In the genomic region with DNA sequence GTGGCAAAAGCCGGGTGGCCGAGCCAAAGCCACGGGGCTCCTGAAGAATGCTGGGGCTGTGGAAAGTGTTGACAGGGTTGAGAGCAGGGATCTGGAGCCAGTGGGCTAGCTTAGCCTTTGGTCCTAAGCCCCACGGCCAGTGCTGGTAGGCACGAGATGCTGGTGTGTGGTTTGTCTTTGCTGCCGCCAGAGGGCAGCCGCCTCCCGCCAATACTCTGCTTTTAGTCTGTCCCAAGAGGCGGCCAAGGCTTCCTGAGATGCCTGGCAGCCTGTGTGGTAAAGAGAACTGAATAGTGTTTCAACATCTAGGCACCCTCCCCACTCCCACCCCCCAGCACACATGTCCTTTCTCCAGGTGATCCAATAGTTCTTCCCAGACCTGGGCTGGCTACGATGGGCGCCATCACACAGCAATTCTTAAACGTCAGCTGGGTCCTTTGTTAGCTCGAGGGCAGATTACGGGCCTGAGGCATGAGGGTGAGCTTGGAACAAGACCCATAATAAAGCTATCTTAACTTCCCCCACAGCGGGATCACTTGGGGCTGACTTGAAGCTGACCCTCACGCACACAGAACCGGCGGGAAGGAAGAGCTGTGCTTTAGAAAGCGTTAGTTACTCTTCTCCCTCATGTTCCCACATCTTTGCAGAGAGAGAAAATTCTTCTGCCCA, we compare ENCODE assay signal across 8 mouse cellular contexts. TPM values are rescaled to one million over a fixed set of nuclear protein-coding genes. Genes with fewer than 3 reads are reported as not detected.
DNase-seq lines count a peak whose midpoint lies in the region; ATAC-seq and TF ChIP-seq lines count a peak whose summit lies in the region.

No protein-coding gene starts in this region.

- H3K9ac ChIP-seq in intestine, postnatal 0 days (ENCODE audit: low read depth, low read length) = no peak overlapping the region
- H3K9ac ChIP-seq in midbrain, postnatal 0 days (replicated peaks; ENCODE audit: low read length, poor library complexity, severe bottlenecking) = no peak overlapping the region

- no peak overlapping the region for H3K4me2 ChIP-seq in intestine, postnatal 0 days (replicated peaks; ENCODE audit: low read depth)
- no peak overlapping the region for H3K4me2 ChIP-seq in midbrain, postnatal 0 days (ENCODE audit: low read depth, low read length, poor library complexity, severe bottlenecking)

- no peak overlapping the region for H3K4me3 ChIP-seq in intestine, postnatal 0 days (ENCODE audit: low read depth, low read length)
- H3K4me3 ChIP-seq in limb, embryonic 10.5 days = no peak overlapping the region
- no peak overlapping the region for H3K4me3 ChIP-seq in midbrain, postnatal 0 days (ENCODE audit: low read depth, low read length)

- no peaks in the 10 kb centered on the region for H3K4me1 ChIP-seq in intestine, postnatal 0 days (replicated peaks; ENCODE audit: control insufficient read depth, insufficient read depth, low read length)
- peaks cover 57% of the 10 kb centered on the region for H3K4me1 ChIP-seq in limb, embryonic 10.5 days
- H3K4me1 ChIP-seq in midbrain, postnatal 0 days (ENCODE audit: insufficient read depth, low read length) = peaks cover 11% of the 10 kb centered on the region

- 39% methylated on average over 19 of the region's 19 CpGs for WGBS in intestine, postnatal 0 days
- 30% methylated on average over 19 of the region's 19 CpGs for WGBS in limb, embryonic 10.5 days
- WGBS in midbrain, postnatal 0 days = 18% methylated on average over 19 of the region's 19 CpGs

- TF ChIP-seq CTCF in intestine, postnatal 0 days (IDR thresholded peaks at IDR 0.05; ENCODE audit: low read depth) = peak; percentile 97
- TF ChIP-seq CTCF in midbrain, postnatal 0 days (IDR thresholded peaks at IDR 0.05) = peak; percentile 97

- no peaks in the 10 kb centered on the region; the same call in 1 of the 2 replicates for H3K27me3 ChIP-seq in intestine, postnatal 0 days (replicated peaks; ENCODE audit: control insufficient read depth, insufficient read depth, low read length)
- peaks cover 45% of the 10 kb centered on the region for H3K27me3 ChIP-seq in limb, embryonic 10.5 days (ENCODE audit: low read depth, poor library complexity, severe bottlenecking)
- no peaks in the 10 kb centered on the region for H3K27me3 ChIP-seq in midbrain, postnatal 0 days (ENCODE audit: insufficient read depth, low read length)

- DNase-seq in adrenal gland, adult (ENCODE audit: inconsistent age in 2 of 2, low spot score in 1 of 2) = peak; percentile 87 to 93
- no peak for DNase-seq in adrenal gland, adult 8-10 months
- DNase-seq in embryo, embryonic 10 days (ENCODE audit: low spot score) = peak; percentile 89
- peak; percentile 78 for DNase-seq in gastrocnemius, postnatal 14 days
- DNase-seq in limb, embryonic 10.5 days (ENCODE audit: low spot score) = peak; percentile 87
- DNase-seq in midbrain, postnatal 0 days (ENCODE audit: low spot score) = peak; percentile 91
- DNase-seq in spleen, postnatal 10 days (ENCODE audit: low spot score in 2 of 2) = peak; percentile 47 to 76

- H3K27ac ChIP-seq in intestine, postnatal 0 days (ENCODE audit: low read depth, low read length) = no peak overlapping the region
- peak overlapping the region; percentile 68; the same call in 1 of the 2 replicates for H3K27ac ChIP-seq in limb, embryonic 10.5 days
- no peak overlapping the region for H3K27ac ChIP-seq in midbrain, postnatal 0 days (ENCODE audit: low read depth, low read length)

- peak; percentile 22; the same call in 1 of the 2 replicates for ATAC-seq in intestine, postnatal 0 days
- ATAC-seq in midbrain, postnatal 0 days (ENCODE audit: low FRiP score) = peak; percentile 80; the same call in 1 of the 2 replicates

- intact Hi-C loops in gastrocnemius, postnatal 14 days (cut with DNase I; ENCODE audit: low total_unique reads) = loop anchor here (5.0 kb wide), 1 partner anchor 164 kb away; the partner anchor contains the start of genes Islr and Islr2

- H3K36me3 ChIP-seq in intestine, postnatal 0 days (ENCODE audit: control insufficient read depth, insufficient read depth) = no peaks in the 10 kb centered on the region
- H3K36me3 ChIP-seq in limb, embryonic 10.5 days = no peaks in the 10 kb centered on the region
- H3K36me3 ChIP-seq in midbrain, postnatal 0 days (ENCODE audit: insufficient read depth, low read length) = no peaks in the 10 kb centered on the region

- H3K9me3 ChIP-seq in intestine, postnatal 0 days (ENCODE audit: control insufficient read depth) = no peaks in the 10 kb centered on the region
- no peaks in the 10 kb centered on the region for H3K9me3 ChIP-seq in limb, embryonic 10.5 days (replicated peaks)
- no peaks in the 10 kb centered on the region for H3K9me3 ChIP-seq in midbrain, postnatal 0 days (ENCODE audit: low read length)

RNA-seq across cellular contexts. Expression of gene Stra6, which starts 25.0 kb away (rescaled TPM):
- 1 to 10 TPM; 1.0 to 2.6 (median 2.2) TPM for total RNA-seq in adrenal gland, adult 8-10 months (2022)
- total RNA-seq in gastrocnemius, postnatal 14 days (2021) = under 1 TPM; 0.16 to 0.29 TPM
- polyA plus RNA-seq in intestine, postnatal 0 days (2015; fragmentation: Nextera tagmentation; extraction: Ambion mirVana) = 0.48 and 0.71 TPM in 2 replicates
- polyA plus RNA-seq in limb, embryonic 10.5 days (2016; fragmentation: Nextera tagmentation; extraction: Ambion mirVana) = 45.3 and 59.9 TPM in 2 replicates
- total RNA-seq in midbrain, postnatal 0 days (2014; rRNA removed) = 19.6 and 20.8 TPM in 2 replicates
- 8.8 and 9.2 TPM in 2 replicates for polyA plus RNA-seq in midbrain, postnatal 0 days (2015; fragmentation: Nextera tagmentation; extraction: Ambion mirVana)

RNA-seq across cellular contexts. Expression of gene Cyp11a1, which starts 32.4 kb away (rescaled TPM):
- 1,000 to 10,000 TPM; 7,138 to 8,839 (median 8,155) TPM for total RNA-seq in adrenal gland, adult 8-10 months (2022)
- total RNA-seq in gastrocnemius, postnatal 14 days (2021) = under 1 TPM in 1 of 2 experiments, not detected in 1; 0.98 TPM
- 4.4 and 7.8 TPM in 2 replicates for polyA plus RNA-seq in intestine, postnatal 0 days (2015; fragmentation: Nextera tagmentation; extraction: Ambion mirVana)
- 0.26 TPM in 1 of 2 replicates, not detected in the other for polyA plus RNA-seq in limb, embryonic 10.5 days (2016; fragmentation: Nextera tagmentation; extraction: Ambion mirVana)
- total RNA-seq in midbrain, postnatal 0 days (2014; rRNA removed) = 0.22 and 1.3 TPM in 2 replicates
- 1.3 and 1.5 TPM in 2 replicates for polyA plus RNA-seq in midbrain, postnatal 0 days (2015; fragmentation: Nextera tagmentation; extraction: Ambion mirVana)

Comparison
In these comparisons a context has a peak if more than half of its experiments do, and no peak if none do; other contexts are left out.
1. RNA of gene Cyp11a1, which starts 32.4 kb away (total RNA-seq): 7,138 to 8,839 TPM in adrenal gland, adult 8-10 months; 0.98 TPM in gastrocnemius, postnatal 14 days and 0.22 to 1.3 TPM in midbrain, postnatal 0 days; every median in the first group is over 1,000 times any median in the second.